Mouse (Mus musculus): ENCODE measurements around the gene Mrgpra2a.
"Not testable (repeated sequence)": the region's sequence is repeated elsewhere in the genome, so short reads cannot be mapped to it uniquely, and the experiment has no call there.

- not testable (repeated sequence) for TF ChIP-seq POLR2A, CTCF (IDR thresholded peaks at IDR 0.05; ENCODE audit: insufficient read depth, low read depth, low read length)
Observed at GRCm38 (mm10) chr7:47436463-47436862, 15.5 kb downstream of the Mrgpra2a start.
